Comparison of ENCODE assay signal across 8 mouse cellular contexts in genomic region chr3:30226928-30227370, GRCm38 (mm10).
DNase-seq lines count a peak whose midpoint lies in the region.

No protein-coding gene starts in this region.

- peak; percentile 10 for DNase-seq in brain, adult 2 months (ENCODE audit: low read depth, low spot score)
- peak; percentile 25 for DNase-seq in embryo, embryonic 9.5 days (ENCODE audit: extremely low spot score)
- DNase-seq in kidney, adult 11 months, result peak; percentile 73
- peak; percentile 21 for DNase-seq in lung, postnatal 25 days (ENCODE audit: low spot score)
- DNase-seq in thymus, postnatal 4 days, result no peak
- DNase-seq in frontal cortex, postnatal 10 days (ENCODE audit: low spot score in 2 of 2), result no peak
- no peak for DNase-seq in left cerebral cortex, adult 11 months (ENCODE audit: low spot score)
- DNase-seq in layer of hippocampus, adult 11-12 months (ENCODE audit: low spot score), result no peak

Comparison
In these comparisons a context has a peak if more than half of its experiments do, and no peak if none do; other contexts are left out.
1. DNase-seq: peak in brain, adult 2 months (single experiment), embryo, embryonic 9.5 days (single experiment), kidney, adult 11 months (single experiment) and lung, postnatal 25 days (single experiment); none in thymus, postnatal 4 days (single experiment), frontal cortex, postnatal 10 days (0 of 2), left cerebral cortex, adult 11 months (single experiment) and layer of hippocampus, adult 11-12 months (single experiment).